Mouse (Mus musculus) left cerebral cortex, postnatal 4 days (tissue): ENCODE measurements around the gene Pax4. TPM values are rescaled to one million over a fixed set of nuclear protein-coding genes. Genes with fewer than 3 reads are reported as not detected.
A peak's percentile ranks its signal among the peaks of the same experiment; 100 is the strongest.

Source experiments
- DNase-seq: peaks from one replicate; pipeline ENCODE4 v3.0.0-alpha.2; 2022
- intact Hi-C: fragments of 180-260 bp; cut with DNase I; formaldehyde crosslinking; loops from one replicate; pipeline ENCODE4 v1.15.1; 2025
- total RNA-seq, 2 experiments: library from RNA; stranded (reverse); gene quantifications; 2 replicates each; pipeline ENCODE4 v1.2.3; 2021

The Pax4 gene
- total RNA-seq, 2 experiments from 2014 or later = not detected

DNA sequence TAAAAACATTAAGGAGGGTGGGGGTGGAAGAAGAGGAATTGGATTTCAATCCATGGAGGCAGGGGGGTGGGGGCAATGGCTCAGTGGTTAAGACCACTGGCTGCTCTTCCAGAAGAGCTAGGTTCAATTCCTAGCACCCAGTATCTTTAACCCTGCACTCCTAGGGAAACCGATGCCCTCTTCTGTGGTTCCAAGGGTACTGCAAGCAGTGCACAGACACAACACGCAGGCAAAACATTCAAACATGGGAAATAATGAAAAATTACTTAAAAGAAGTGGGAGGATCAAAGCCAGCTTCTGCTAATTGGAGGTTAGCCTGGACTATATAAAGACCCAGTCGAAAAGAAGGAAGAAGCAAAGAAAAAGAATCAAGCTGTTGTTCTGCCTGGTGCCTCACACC is 50.4 kb downstream of the Pax4 start:
- intact Hi-C loops = loop anchor here (10.0 kb wide), 1 partner anchor 134 kb away; no protein-coding TSS in a partner anchor
- DNase-seq = no peak

DNA sequence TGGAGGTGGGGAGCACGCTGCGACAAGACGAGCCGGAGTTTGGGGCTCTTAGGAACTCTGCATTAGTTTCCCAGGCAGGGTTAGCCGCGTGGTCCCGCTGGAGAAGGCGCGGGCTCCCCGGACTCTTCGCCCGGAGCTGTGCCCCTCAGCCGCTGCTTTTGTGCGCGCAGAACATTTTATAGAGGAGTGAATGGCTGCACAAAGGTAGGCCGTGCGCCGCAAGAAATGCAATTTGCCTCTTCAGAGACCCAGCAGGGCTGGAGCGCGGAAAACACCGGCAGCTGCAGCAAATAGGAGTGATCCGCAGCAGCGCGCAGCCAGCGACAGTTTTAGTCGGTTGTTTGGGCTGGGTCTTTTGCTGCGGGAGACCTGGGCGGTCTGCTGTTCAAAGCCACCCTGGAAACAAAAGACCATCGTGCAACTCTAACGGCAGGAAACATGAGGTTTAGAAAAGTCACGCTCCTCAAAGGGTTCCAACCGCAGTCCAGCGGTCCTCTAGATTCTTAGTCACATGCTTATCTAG is 51.4 kb downstream of the Pax4 start, which contains the start of gene Zfp800:
Zfp800 (minus strand) TSS at position 325 of the 523 bp plus-strand sequence.
- DNase-seq = peak; percentile 33

DNA sequence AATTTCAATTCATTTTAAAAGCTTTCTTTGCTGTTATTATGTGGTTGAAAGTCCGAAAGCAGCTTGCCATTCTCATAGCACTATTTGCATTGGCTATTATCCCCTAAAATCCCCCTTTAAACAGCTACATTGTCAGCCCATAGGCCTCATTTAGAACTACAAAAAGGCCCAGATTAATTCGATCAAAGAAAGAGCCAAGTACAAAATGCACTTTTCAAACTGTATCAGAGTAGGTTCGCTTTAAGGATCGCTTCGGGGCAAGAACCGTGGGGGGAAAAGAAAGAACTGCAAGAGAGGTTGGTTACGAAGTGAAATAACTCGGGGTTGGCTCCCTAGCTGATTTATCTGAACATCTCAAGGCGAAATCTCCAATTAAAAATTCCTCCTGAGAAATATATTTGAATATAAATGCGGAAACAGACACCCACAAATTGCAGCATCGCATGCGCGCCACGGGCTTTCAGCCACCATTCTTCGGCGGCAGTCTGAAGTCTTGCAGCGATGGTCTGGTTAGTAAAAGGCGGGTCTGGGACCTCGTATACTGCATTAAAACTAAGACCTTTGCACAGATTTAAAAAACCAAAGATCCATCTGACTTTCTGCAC is 52.2 kb downstream of the Pax4 start:
- DNase-seq = no peak
- intact Hi-C loops = loop anchor here (10.0 kb wide), 1 partner anchor 132 kb away; no protein-coding TSS in a partner anchor

More for the DNA sequence above, 51.4 kb downstream of the Pax4 start, which contains the start of gene Zfp800:
- intact Hi-C loops = loop anchor here (10.0 kb wide), 1 partner anchor 133 kb away; no protein-coding TSS in a partner anchor

DNA sequence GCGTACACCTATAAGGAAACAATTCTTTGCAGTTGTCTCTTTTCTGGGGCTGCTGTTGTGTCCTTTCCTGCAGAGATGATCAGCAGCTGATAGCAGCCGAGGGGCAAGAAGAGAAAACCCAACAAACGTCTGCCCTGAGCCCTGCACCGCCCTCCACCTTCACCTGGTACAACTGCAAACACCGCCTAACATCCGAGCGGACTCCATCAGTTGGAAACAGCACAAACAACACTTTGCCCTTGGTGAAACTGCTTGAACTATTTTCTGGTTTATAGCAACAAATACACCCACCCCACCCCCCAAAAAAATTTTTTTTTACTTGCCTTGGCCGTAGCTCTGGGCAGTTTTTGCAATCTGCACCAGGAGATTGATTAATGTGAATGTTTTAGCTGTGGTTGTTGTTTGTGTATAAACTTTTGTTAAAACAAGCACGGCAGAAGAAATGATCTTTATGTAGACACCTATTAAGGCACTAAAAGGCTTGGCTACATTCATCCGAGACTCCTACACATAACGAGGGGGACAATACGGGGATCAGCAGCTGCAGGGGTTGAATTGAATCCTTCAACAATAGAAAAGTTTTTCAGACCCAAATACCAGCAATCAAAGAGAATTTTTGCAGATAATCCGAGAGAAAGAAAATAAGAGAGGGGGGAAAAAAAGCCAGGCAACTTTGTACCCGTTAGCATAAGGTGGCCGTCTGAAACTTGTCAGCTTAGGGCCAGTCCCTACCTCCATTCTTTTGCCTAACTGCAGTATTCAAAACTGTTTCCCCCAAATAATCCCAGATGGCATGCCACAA is 52.9 kb downstream of the Pax4 start:
- no peak for DNase-seq
- intact Hi-C loops = loop anchor here (10.0 kb wide), 1 partner anchor 131 kb away; no protein-coding TSS in a partner anchor

Other genes with a start within 250 kb of the Pax4 start
- 10 to 100 TPM; 18.0 to 19.8 TPM for gene Zfp800, start 51.3 kb downstream of the Pax4 start, total RNA-seq
- gene Arf5, start 25.8 kb downstream of the Pax4 start, total RNA-seq = 100 to 1,000 TPM; 349 to 350 TPM
- gene Fscn3, start 21.6 kb downstream of the Pax4 start, total RNA-seq = under 1 TPM in 1 of 2 experiments, not detected in 1; 0.36 TPM
- 10 to 100 TPM; 13.4 to 13.6 TPM for gene Gcc1, start 21.0 kb downstream of the Pax4 start, total RNA-seq
- gene Snd1, start 25.8 kb upstream of the Pax4 start, total RNA-seq = 100 to 1,000 TPM; 114 TPM